Mouse (Mus musculus): ENCODE measurements at regions not wholly inside any gene's neighbourhood (a gene's known extent, or its start where the extent isn't known, plus 50 kb on each side); places are given as distances from the start of the nearest gene placed in this dataset.
A peak's percentile ranks its signal among the peaks of the same experiment; 100 is the strongest.

GRCm38 (mm10) chr19:6684921-6685320 is 142.1 kb upstream of the Slc22a12 start:
- DNase-seq (ENCODE audit: low spot score) = no peak

- no peak for DNase-seq (ENCODE audit: low spot score)
Observed at GRCm38 (mm10) chr19:6679392-6680307, 136.8 kb upstream of the Slc22a12 start.

GRCm38 (mm10) chr19:6677511-6677910 is 134.7 kb upstream of the Slc22a12 start:
- DNase-seq (ENCODE audit: low spot score) = no peak

- DNase-seq (ENCODE audit: low spot score) = no peak
Observed at GRCm38 (mm10) chr19:6675586-6675985, 132.8 kb upstream of the Slc22a12 start.

- DNase-seq (ENCODE audit: low spot score) = no peak
Observed at GRCm38 (mm10) chr19:6671696-6672095, 128.9 kb upstream of the Slc22a12 start.

GRCm38 (mm10) chr19:6669881-6670280 is 127.0 kb upstream of the Slc22a12 start:
- no peak for DNase-seq (ENCODE audit: low spot score)

GRCm38 (mm10) chr19:6668545-6668944 is 125.7 kb upstream of the Slc22a12 start:
- DNase-seq (ENCODE audit: low spot score) = peak; percentile 7

- DNase-seq (ENCODE audit: low spot score) = no peak
Observed at GRCm38 (mm10) chr19:6666187-6666722, 123.4 kb upstream of the Slc22a12 start.

GRCm38 (mm10) chr19:6665264-6666054 is 122.6 kb upstream of the Slc22a12 start:
- no peak for DNase-seq (ENCODE audit: low spot score)

- no peak for DNase-seq (ENCODE audit: low spot score)
Observed at GRCm38 (mm10) chr19:6664311-6664952, 121.6 kb upstream of the Slc22a12 start.

- peak; percentile 71 for DNase-seq (ENCODE audit: low spot score)
Observed at GRCm38 (mm10) chr19:6663391-6663790, 120.6 kb upstream of the Slc22a12 start.

- no peak for DNase-seq (ENCODE audit: low spot score)
Observed at GRCm38 (mm10) chr19:6662346-6662939, 119.6 kb upstream of the Slc22a12 start.

- no peak for DNase-seq (ENCODE audit: low spot score)
Observed at GRCm38 (mm10) chr19:6661508-6661871, 118.7 kb upstream of the Slc22a12 start.

- no peak for DNase-seq (ENCODE audit: low spot score)
Observed at GRCm38 (mm10) chr19:6660723-6661507, 118.1 kb upstream of the Slc22a12 start.

- DNase-seq (ENCODE audit: low spot score) = no peak
Observed at GRCm38 (mm10) chr19:6660157-6660556, 117.3 kb upstream of the Slc22a12 start.

- DNase-seq (ENCODE audit: low spot score) = no peak
Observed at GRCm38 (mm10) chr19:6654550-6654949, 111.7 kb upstream of the Slc22a12 start.

GRCm38 (mm10) chr19:6652775-6653174 is 109.9 kb upstream of the Slc22a12 start:
- no peak for DNase-seq (ENCODE audit: low spot score)

GRCm38 (mm10) chr19:6651192-6651591 is 108.4 kb upstream of the Slc22a12 start:
- DNase-seq (ENCODE audit: low spot score) = no peak

- DNase-seq (ENCODE audit: low spot score) = no peak
Observed at GRCm38 (mm10) chr19:6649885-6650284, 107.1 kb upstream of the Slc22a12 start.

- no peak for DNase-seq (ENCODE audit: low spot score)
Observed at GRCm38 (mm10) chr19:6647686-6648085, 104.9 kb upstream of the Slc22a12 start.

GRCm38 (mm10) chr19:6647216-6647615 is 104.4 kb upstream of the Slc22a12 start:
- DNase-seq (ENCODE audit: low spot score) = no peak

Data from heart, adult 8-10 months (tissue).